Mouse (Mus musculus) adrenal gland, postnatal 10 days (tissue): ENCODE measurements around the gene Gm6337. TPM values are rescaled to one million over a fixed set of nuclear protein-coding genes. Genes with fewer than 3 reads are reported as not detected.
"Not testable (repeated sequence)": the region's sequence is repeated elsewhere in the genome, so short reads cannot be mapped to it uniquely, and the experiment has no call there.

Experiments
- DNase-seq: peaks from one replicate; pipeline ENCODE4 v3.0.0; 2021; ENCODE audit warnings: mixed read lengths
- long read RNA-seq, 2 experiments: library from polyadenylated mRNA; stranded (forward); transcript quantifications; one replicate each; pipeline ENCODE4 v2.0.0; 2021
- total RNA-seq, 2 experiments: library from RNA; stranded (reverse); gene quantifications; 2 replicates each; pipeline ENCODE4 v1.2.3; 2021

Gm6337 gene
- not detected for total RNA-seq
- long read RNA-seq, experiment 1 = 0 reads
- long read RNA-seq, experiment 2 = 0 reads

DNA sequence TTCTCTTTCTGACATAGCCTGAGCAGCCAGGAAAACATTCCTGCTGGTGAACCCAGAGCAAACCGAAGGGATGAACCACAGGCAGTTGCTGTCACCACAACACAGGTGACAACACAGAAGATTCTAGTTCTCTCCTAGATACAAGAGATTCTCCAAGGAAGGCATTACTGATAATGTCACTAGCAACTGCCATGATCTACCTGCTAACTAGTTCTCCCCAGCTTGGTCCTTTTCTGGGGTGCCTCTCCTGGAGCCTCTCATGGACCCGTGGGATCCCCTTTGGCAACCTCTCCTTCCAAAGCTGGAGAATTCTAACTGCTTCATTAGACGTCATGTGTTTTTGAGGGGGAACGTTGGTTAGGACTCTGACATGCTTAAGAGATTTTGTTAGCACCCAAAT lies at the start of gene Gm6337:
Gene Gm6337, minus strand, starts transcription at position 101 of the 400 bp plus-strand sequence.
- not testable (repeated sequence) for DNase-seq

DNA sequence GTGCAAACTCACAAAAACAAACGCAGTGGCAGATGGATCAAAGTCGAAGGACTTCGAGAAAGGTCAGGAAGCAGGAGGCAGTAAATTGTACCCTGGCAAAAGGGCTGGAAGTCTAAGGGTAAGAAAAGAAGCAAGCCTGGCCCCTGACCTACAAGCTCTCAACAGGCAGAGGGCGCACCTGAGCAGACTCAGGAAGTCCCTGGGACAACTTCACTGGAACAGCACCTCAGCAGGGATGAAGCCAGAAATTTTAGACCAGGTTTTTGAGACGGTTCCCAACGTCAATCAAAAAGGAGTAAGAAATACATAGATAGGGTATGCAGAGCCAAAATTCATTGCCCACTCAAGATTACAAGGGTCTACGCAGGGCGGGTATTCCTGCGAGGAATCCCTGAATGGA lies 49.4 kb upstream of the Gm6337 start:
- not testable (repeated sequence) for DNase-seq

DNA sequence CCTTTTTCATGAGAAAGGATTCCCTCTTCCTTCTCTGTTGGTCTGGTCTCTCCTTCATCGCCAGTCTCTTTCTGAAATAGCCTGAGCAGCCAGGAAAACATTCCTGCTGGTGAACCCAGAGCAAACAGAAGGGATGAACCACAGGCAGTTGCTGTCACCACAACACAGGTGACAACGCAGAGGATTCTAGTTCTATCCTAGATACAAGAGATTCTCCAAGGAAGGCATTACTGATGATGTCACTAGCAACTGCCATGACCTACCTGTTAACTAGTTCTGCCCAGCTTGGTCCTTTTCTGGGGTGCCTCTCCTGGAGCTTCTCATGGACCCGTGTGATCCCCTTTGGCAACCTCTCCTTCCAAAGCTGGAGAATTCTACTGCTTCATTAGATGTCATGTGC lies 35.8 kb upstream of the Gm6337 start, which contains the start of gene Gm8206:
Gene Gm8206, minus strand, starts transcription at position 101 of the 400 bp plus-strand sequence.
- DNase-seq = not testable (repeated sequence)

Other genes starting within 250 kb of the Gm6337 start
- gene Gm3424, start 227.9 kb downstream of the Gm6337 start, total RNA-seq = not detected
- under 1 TPM; 0.60 to 0.91 TPM for gene Gm8237, start 177.9 kb downstream of the Gm6337 start, total RNA-seq
- gene Gm3248, start 96.5 kb downstream of the Gm6337 start, total RNA-seq = under 1 TPM; 0.27 to 0.69 TPM
- gene Gm3453, start 79.1 kb downstream of the Gm6337 start, total RNA-seq = not detected
- gene Gm8206, start 35.7 kb upstream of the Gm6337 start, total RNA-seq = under 1 TPM in 1 of 2 experiments, not detected in 1; 0.45 TPM
- under 1 TPM in 1 of 2 experiments, not detected in 1; 0.36 TPM for gene Gm3468, start 50.4 kb upstream of the Gm6337 start, total RNA-seq
- gene Gm3476, start 67.5 kb upstream of the Gm6337 start, total RNA-seq = not detected
- under 1 TPM; 0.30 to 0.70 TPM for gene Gm21560, start 161.0 kb upstream of the Gm6337 start, total RNA-seq
- 1 to 10 TPM in 1 of 2 experiments, under 1 TPM in 1; 0.66 to 1.3 TPM for gene Gm3411, start 229.0 kb upstream of the Gm6337 start, total RNA-seq
- gene Gm21103, start 246.6 kb upstream of the Gm6337 start, total RNA-seq = not detected